Mouse (Mus musculus) fat pad, adult 2 months (tissue): Measurements from ENCODE around the gene Tcte2.
A peak's percentile ranks its signal among the peaks of the same experiment; 100 is the strongest.

Experiments used
- DNase-seq: peaks from one replicate; pipeline ENCODE4 v3.0.0-alpha.2; 2011; ENCODE audit warnings: low read depth, low spot score; ENCODE audit errors: extremely low read depth

Gene Tcte2

GRCm38 (mm10) chr17:13722434-13722833, 39.2 kb downstream of the Tcte2 start:
- DNase-seq, result no peak

GRCm38 (mm10) chr17:13721372-13721771, 40.3 kb downstream of the Tcte2 start:
- DNase-seq, result no peak

DNA sequence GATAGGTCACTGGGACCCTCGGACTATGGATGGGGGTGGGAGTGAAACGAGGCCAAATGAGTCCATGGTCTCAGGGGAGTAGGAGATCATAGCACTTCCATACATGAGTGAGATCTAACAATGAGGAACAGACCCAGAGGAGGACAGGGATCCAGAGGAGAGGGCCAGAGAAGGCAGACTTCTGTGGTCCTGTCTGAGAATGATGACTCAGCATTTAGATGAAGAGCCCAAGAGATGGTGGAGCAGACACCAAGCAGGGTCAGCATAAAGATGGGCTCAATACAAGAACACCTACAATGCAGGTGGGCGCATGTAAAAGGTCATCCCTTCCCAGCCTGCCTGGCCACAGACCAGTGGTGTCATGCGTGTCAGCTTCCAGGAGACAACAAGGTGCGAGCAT, 41.4 kb downstream of the Tcte2 start:
- DNase-seq, result no peak

- DNase-seq, result no peak
Observed at GRCm38 (mm10) chr17:13717428-13717827, 44.2 kb downstream of the Tcte2 start.

- DNase-seq, result no peak
Observed at GRCm38 (mm10) chr17:13716336-13716735, 45.3 kb downstream of the Tcte2 start.

DNA sequence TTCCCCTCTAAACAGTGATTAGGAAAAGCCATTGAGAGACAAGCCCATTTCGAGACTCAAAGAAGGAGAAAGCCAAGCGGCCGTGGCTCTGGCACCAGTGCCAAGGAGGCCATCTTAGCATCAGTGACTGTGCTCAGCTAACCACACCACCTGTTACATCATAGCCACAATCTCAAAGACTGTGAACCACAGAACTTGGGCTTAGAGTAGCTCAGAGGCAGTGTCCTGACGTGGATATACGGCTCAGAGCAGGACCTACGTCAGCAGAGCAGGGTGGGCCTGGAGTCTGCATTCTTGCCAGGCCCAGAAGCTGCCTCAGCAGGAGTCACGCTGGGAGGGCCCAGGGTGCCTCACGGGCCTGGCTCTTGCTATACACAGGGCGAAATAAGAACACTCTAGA, 46.1 kb downstream of the Tcte2 start:
- DNase-seq, result no peak

GRCm38 (mm10) chr17:13714654-13715053, 47.0 kb downstream of the Tcte2 start:
- peak; percentile 90 for DNase-seq

DNA sequence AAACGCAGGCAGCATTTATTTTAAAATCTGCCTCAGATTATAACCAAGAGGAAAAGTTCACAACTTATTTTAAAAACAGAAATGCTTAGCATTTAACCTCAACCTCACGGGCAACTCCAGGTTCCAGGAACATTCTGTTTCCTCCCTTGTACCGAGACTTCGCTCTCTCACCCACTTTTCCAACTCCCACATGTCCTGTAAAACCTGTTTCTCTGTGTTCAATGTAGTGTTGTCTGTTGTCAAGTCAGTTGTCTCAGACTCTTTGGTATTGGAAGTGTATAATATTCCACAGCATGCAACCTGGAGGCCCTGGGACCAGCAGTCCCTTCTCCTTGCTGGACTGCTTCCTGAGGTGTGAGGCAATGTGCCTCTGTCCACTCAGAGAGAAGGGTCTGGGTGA, 47.5 kb downstream of the Tcte2 start:
- DNase-seq, result peak; percentile 61

GRCm38 (mm10) chr17:13712518-13712917, 49.1 kb downstream of the Tcte2 start:
- DNase-seq, result no peak

DNA sequence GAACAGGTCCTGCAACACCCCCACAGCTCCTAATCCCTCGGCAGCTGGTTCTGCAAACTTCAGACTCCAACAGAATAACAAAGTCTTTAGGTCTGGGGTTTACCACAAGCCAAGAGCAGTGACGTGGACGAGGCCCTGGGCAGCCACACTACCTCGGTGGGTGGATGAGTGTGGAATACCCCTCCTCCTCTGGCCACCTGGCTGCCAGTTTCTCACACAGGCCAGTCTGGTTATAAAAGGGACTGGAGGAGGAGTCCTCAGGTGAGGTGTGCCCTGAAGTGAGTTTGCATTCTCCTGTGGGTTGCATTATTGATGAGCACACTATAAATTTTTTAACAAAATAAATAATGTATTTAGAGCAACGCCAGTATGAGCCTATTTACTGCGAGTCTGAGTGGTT, 49.5 kb downstream of the Tcte2 start:
- DNase-seq, result peak; percentile 30

DNA sequence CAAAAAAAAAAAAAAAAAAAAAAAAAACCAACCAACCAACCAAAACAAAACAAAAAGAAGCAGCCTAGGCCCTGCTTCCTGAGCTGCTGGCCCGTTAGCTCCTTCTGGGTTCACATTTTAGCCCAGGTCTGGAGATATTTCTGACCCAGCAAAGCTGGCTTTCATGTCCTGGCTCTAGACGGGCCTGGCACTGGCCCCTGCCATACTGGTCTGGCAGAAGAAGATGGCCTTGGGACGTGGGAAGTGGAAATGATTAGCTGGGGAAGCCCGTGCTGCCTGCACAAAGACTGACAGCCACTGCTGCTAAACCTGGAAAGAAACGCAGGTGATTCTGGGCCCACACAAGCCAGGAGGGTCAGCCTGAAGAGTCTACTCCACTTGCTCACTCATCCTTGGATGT, 50.5 kb downstream of the Tcte2 start:
- no peak for DNase-seq

DNA sequence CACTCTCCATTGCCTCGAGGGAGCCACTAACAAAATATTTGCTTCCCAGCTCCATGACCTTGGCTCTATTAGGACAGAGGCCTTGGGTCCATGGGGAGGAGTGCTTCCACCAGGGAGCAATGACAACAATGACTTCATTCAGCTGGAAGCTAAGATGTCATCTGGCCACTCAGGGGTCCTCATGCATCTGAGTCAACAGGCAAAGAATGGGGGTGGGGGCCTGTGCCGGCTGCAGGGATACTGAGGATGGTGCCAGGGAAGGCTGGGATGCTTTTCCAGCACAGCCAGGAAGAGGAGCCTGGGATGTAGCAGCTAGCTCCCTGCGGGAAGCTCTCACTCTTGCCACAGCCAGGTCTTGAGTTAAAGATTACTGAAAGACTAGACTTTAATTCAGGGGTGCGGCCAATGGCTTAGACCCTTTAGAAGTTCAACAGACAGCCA, 56.1 kb downstream of the Tcte2 start:
- DNase-seq, result no peak

DNA sequence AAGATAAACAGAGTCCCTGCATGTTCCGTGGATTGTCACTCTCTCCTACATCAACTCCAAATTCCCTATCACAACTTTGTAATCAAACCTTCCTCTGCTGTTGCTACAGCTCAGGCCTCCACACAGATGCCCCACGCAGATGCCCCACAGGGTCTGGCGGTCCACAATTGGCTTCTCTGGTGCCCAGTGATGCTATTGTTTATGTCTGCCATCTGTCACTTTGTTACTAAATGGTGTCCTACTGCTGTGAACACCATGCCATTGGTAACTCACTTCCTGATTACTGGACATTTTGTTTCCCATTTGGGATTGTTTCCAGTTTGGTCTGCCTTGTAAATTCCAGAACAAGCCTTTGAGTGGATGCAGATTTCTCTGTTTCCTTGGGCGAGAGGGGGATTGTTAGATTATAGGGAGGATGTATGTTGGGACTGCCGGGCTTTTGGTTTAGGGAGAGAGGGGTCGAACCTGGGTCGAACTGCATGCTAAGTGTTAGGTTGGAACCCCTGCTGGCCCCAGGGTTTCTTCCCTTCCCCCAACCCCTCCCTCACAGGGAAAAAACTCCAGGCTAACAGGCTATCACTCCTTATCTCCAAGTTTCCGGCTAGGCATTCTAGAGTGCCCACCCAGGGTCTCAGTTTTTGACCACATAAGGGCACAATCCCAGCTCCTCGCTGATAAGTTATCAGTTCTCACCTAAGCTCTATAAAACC, 57.9 kb downstream of the Tcte2 start:
- no peak for DNase-seq

DNA sequence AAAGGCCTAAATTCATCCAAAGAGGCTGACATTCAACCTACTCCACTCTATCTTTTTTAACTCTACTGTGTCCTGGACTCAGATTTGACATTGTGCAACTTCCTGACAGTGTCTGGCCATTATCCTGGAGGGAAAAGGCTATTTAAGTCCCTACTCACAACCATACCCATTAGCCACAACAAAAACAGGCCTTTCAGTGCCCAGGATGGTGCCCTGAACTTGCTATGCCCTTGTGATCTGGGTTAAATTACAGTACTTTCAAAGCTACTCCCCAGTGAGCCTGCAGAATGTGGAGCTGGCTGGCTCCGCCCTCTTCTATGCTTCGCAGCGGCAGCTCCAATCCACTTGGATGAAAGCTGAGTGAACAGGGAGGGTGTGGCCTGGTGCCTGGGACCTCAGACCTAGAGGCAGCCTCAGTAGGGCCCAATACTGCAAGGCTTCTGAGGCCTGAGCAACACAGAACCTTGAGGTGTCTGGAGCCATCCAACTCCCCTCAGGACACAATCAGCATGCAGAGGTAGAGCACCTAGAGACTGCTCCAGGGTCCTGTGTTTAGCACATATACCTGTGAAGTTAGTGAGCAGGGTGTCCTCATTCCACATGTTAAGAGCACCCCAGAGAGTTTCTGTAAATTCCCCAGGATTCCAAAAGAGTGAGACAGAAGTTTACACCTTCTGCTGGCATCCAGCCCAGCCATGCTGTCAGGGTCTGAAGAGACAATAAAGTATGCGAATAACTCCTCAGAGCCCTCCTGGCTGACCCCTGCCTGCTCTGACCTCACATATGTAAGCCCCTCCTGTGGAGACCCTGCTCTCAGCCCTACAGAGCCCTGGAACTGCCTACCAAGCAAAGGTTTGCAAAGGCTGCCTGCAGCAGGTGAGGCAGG, 61.3 kb downstream of the Tcte2 start:
- no peak for DNase-seq

GRCm38 (mm10) chr17:13699716-13700115, 61.9 kb downstream of the Tcte2 start:
- no peak for DNase-seq

GRCm38 (mm10) chr17:13698194-13698593, 63.4 kb downstream of the Tcte2 start:
- no peak for DNase-seq

- DNase-seq, result no peak
Observed at GRCm38 (mm10) chr17:13697646-13698045, 64.0 kb downstream of the Tcte2 start.

DNA sequence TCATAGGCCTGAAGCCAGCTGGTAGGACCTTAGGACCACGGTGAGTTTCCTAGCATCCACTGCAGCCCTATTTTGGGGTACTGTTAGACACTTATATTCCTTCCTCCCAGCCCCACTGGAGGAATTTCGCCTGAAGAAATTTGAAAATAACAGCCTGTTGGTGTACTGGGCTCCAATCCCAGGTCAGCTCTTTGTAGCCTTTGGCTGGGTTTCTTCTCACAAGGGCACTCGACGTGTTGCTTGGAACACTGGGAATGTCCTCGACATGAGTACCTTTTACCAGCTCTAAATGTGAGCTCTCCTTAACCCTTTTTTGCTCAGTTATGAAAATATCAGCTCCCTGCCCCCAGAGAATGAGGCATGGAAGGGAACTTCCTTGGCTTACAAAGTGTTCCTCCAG, 65.7 kb downstream of the Tcte2 start:
- DNase-seq, result no peak

- no peak for DNase-seq
Observed at GRCm38 (mm10) chr17:13695211-13695610, 66.4 kb downstream of the Tcte2 start.

- DNase-seq, result no peak
Observed at GRCm38 (mm10) chr17:13694181-13694580, 67.4 kb downstream of the Tcte2 start.

- DNase-seq, result no peak
Observed at GRCm38 (mm10) chr17:13687656-13688055, 74.0 kb downstream of the Tcte2 start.

DNA sequence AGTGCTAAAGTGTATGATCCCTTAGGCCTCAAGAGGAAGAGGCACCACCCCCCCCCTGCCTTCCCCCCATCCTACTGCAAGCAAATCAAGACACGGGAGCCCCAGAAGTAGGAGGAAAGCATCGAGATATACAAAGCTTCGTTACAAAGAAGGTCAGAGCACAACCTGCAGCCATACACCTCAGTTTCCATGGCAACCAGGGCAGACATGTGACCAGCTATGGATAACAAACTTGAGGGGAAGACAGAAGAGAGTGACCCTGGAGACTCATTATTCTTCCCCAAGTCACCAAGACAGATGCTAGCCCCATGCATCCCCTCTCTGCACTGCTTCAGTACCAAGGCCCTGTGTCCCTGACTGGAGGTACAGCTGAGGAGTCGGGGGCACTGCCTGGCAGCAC, 74.5 kb downstream of the Tcte2 start:
- no peak for DNase-seq
